8 mouse cellular contexts compared by ENCODE assay signal in genomic region chr5:75214520-75214919, GRCm38 (mm10).
A peak's percentile ranks its signal among the peaks of the same experiment; 100 is the strongest.
DNase-seq lines count a peak whose midpoint lies in the region; ATAC-seq and TF ChIP-seq lines count a peak whose summit lies in the region.
"Had no signal": no experiment of that assay in that cellular context is flagged by ENCODE, and none has a peak within 500 bp of the region (broad histone marks: within the 10 kb centered on the region; RNA-seq: fewer than 3 reads in every experiment).

No protein-coding gene starts in this region.

- no peak for ATAC-seq in kidney, embryonic 16.5 days (ENCODE audit: low FRiP score, low TSS enrichment)
- no peak for ATAC-seq in lung, embryonic 14.5 days (ENCODE audit: insufficient read depth)
- ATAC-seq in cerebellum, adult (ENCODE audit: insufficient number of reproducible peaks, low FRiP score, low TSS enrichment), result no peak

- no peaks in the 10 kb centered on the region for H3K9me3 ChIP-seq in kidney, embryonic 16.5 days (ENCODE audit: low read length)
- H3K9me3 ChIP-seq in E14TG2a.4 (ENCODE audit: low read length), result no peaks in the 10 kb centered on the region
- no peaks in the 10 kb centered on the region for H3K9me3 ChIP-seq in lung, embryonic 14.5 days (ENCODE audit: low read depth, low read length)
- H3K9me3 ChIP-seq: neural tube, embryonic 13.5 days had no signal

- WGBS in kidney, embryonic 16.5 days, result 55% methylated on average over 6 of the region's 6 CpGs
- WGBS in lung, embryonic 14.5 days, result 46% methylated on average over 6 of the region's 6 CpGs

- no peak overlapping the region for H3K4me3 ChIP-seq in kidney, embryonic 16.5 days (ENCODE audit: low read length)
- H3K4me3 ChIP-seq in E14TG2a.4 (replicated peaks; ENCODE audit: low read length), result no peak overlapping the region
- H3K4me3 ChIP-seq in lung, embryonic 14.5 days (ENCODE audit: low read depth, low read length), result no peak overlapping the region
- H3K4me3 ChIP-seq: neural tube, embryonic 13.5 days had no signal

- peak; percentile 5 to 10 for DNase-seq in kidney, adult 8-10 months
- DNase-seq in adipocyte (ENCODE audit: low spot score), result peak; percentile 50
- DNase-seq in lung, embryonic 14.5 days, result peak; percentile 47
- DNase-seq in right cerebral cortex, postnatal 4 days, result no peak

- no peaks in the 10 kb centered on the region for H3K36me3 ChIP-seq in kidney, embryonic 16.5 days (ENCODE audit: insufficient read depth, low read length)
- no peaks in the 10 kb centered on the region for H3K36me3 ChIP-seq in E14TG2a.4 (ENCODE audit: insufficient read depth, low read length)
- no peaks in the 10 kb centered on the region for H3K36me3 ChIP-seq in lung, embryonic 14.5 days (ENCODE audit: insufficient read depth)
- H3K36me3 ChIP-seq: neural tube, embryonic 13.5 days had no signal

- H3K4me2 ChIP-seq in kidney, embryonic 16.5 days (replicated peaks; ENCODE audit: low read depth, low read length), result no peak overlapping the region
- H3K4me2 ChIP-seq in lung, embryonic 14.5 days, result no peak overlapping the region
- H3K4me2 ChIP-seq: neural tube, embryonic 13.5 days had no signal

- H3K9ac ChIP-seq in kidney, embryonic 16.5 days (replicated peaks; ENCODE audit: low read length), result no peak overlapping the region
- no peak overlapping the region for H3K9ac ChIP-seq in lung, embryonic 14.5 days
- H3K9ac ChIP-seq: neural tube, embryonic 13.5 days had no signal

- H3K27me3 ChIP-seq in kidney, embryonic 16.5 days (ENCODE audit: insufficient read depth, low read length), result no peaks in the 10 kb centered on the region
- H3K27me3 ChIP-seq in E14TG2a.4 (ENCODE audit: insufficient read depth, low read length), result peaks cover 3% of the 10 kb centered on the region; the same call in 1 of the 2 replicates
- H3K27me3 ChIP-seq in lung, embryonic 14.5 days (ENCODE audit: insufficient read depth, low read length), result no peaks in the 10 kb centered on the region
- H3K27me3 ChIP-seq: neural tube, embryonic 13.5 days had no signal

- H3K27ac ChIP-seq in kidney, embryonic 16.5 days (ENCODE audit: low read length), result no peak overlapping the region
- H3K27ac ChIP-seq in lung, embryonic 14.5 days (ENCODE audit: low read depth), result no peak overlapping the region
- H3K27ac ChIP-seq: neural tube, embryonic 13.5 days had no signal

- TF ChIP-seq CTCF in E14TG2a.4 (conservative IDR thresholded peaks at IDR 0.05; ENCODE audit: low read length), result 0 out of 2 replicates have a peak, but pooled peaks have one; percentile 13
- TF ChIP-seq CTCF in lung, embryonic 14.5 days (IDR thresholded peaks at IDR 0.05; ENCODE audit: low read depth), result peak; percentile 68

- H3K4me1 ChIP-seq in kidney, embryonic 16.5 days (ENCODE audit: insufficient read depth, low read length), result no peaks in the 10 kb centered on the region
- H3K4me1 ChIP-seq in E14TG2a.4 (replicated peaks; ENCODE audit: low read depth, low read length), result no peaks in the 10 kb centered on the region; the same call in 1 of the 2 replicates
- no peaks in the 10 kb centered on the region for H3K4me1 ChIP-seq in lung, embryonic 14.5 days (ENCODE audit: insufficient read depth)
